Mouse (Mus musculus) gastrocnemius, postnatal 14 days (tissue): ENCODE measurements at regions not wholly inside any gene's neighbourhood (a gene's known extent, or its start where the extent isn't known, plus 50 kb on each side); places are given as distances from the start of the nearest gene placed in this dataset.

Experiments used
- DNase-seq: peaks from one replicate; pipeline ENCODE4 v3.0.0; 2021; ENCODE audit warnings: mixed read lengths
- intact Hi-C: fragments of 180-260 bp; cut with DNase I; formaldehyde crosslinking; loops from one replicate; pipeline ENCODE4 v1.15.1; 2025; ENCODE audit warnings: low total_unique reads

DNA sequence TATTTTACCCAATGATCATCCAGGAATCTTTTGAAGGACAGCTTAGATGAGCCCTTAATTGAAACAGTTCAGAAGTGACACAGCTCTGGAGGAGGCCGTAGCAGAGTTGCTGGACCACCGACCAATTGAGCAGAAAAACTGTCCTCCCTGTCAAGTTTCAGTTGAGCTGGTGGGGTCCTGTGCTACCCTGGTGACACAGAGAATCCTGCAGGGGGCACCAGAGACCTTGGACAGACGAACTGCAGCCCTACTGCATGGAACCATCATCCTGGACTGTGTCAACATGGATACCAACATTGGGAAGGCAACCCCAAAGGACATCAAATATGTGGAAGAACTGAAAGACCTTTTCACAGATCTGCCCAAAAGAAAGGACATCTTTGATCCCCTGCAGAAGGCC, 2524.1 kb upstream of the Gm6569 start:
- no peak for DNase-seq
- intact Hi-C loops: no loop called here

DNA sequence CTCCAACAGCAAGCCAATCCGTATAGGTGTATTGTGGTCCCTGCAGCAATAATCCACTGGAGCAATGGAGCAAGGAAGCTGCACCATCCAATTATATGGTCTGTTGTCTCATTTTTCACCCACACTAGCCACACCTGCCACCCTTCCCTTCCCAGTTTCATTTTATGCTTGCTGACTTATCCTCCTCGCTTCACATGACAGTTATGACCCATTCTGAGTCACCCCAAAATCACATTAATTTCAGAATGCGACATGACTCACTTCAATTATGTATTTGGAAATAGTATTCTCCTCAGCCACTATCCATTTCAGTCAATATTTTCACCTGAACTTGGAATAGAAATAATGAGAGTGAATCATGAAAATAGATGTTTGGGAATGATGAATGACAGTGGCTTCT, 2507.8 kb upstream of the Gm6569 start:
- DNase-seq: no peak

DNA sequence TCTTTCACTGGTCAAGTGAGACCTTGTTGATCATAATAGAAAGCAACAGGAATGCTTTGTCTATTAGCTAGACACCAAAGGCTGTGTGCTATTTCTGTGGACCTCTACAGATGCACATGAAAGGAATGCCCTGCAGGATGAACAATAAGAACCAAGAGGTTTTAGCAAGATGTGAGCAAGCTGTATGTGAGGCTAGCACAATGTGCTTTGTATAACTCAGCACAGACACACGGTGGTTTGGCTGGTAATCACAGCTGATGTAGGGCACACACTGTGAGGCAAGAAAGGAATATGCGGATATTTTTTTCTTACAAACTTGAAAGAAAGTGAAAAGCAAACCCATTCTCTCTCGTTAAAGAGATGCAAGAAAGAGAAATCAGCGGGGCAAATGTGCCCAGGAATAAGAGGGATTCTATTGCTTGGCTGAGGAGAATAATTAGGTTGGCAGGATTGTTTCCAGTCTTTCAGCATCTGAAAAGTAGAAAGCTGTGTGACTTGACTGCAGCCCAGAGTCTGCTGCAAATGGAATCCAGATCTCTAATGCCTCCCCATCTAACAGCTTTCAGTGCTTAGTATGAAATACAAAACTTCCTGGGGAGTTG, 2476.1 kb upstream of the Gm6569 start:
- intact Hi-C loops: no loop called here
- no peak for DNase-seq

More for the DNA sequence above, 2507.8 kb upstream of the Gm6569 start:
- intact Hi-C loops: no loop called here

DNA sequence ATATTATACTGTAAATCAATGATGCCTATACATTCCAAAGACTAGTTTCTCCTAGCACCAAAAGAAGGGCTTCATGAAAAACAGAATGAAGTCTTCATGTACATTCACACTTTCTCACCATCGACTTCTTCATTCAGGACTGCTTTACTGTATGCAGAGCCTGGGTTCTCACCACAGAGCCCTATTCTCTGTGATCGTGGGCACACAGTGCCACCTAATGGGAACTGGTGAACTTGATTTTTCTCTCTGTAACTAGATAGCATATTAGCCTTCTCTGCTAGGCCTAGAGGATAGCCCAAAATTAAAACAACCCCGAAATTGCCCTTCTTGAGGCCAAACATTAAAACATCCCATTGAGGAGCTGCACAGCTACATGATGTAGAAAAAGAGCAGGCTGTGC, 2458.6 kb upstream of the Gm6569 start:
- no peak for DNase-seq
- intact Hi-C loops: no loop called here
